ENCODE assay signal across 8 mouse cellular contexts in the genomic region with DNA sequence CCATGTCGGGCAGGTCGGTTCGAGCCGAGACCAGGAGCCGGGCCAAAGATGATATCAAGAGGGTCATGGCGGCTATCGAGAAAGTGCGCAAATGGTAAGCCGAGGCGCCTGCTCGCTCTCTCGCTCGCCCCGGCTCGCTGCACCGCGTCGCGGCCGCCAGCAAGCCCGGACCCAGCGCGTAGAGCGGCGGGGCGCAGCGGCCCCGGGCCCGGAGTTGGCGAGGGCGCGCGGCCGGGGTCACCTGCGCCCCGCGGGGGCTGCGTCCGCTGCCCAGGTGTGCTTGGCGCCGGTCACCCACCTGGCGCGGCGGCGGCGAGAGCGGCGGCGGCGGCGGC. TPM values are rescaled to one million over a fixed set of nuclear protein-coding genes. Genes with fewer than 3 reads are reported as not detected.
A peak's percentile ranks its signal among the peaks of the same experiment; 100 is the strongest.
DNase-seq lines count a peak whose midpoint lies in the region; ATAC-seq and TF ChIP-seq lines count a peak whose summit lies in the region.

No protein-coding gene starts in this region.

- peaks cover 4% of the 10 kb centered on the region; the same call in 1 of the 2 replicates for H3K79me2 ChIP-seq in macrophage (ENCODE audit: inconsistent target)

- DNase-seq in heart, postnatal 25 days (ENCODE audit: low spot score), result no peak
- no peak for DNase-seq in forebrain, postnatal 0 days
- no peak for DNase-seq in c-Kit-positive CD71-positive TER-119-positive erythroid progenitor cells, embryonic 14.5 days (ENCODE audit: low spot score)
- DNase-seq in left cerebral cortex, postnatal 36 days (ENCODE audit: low spot score in 2 of 2), result no peak
- DNase-seq in cerebellum, adult 18-20 months, result no peak

- intact Hi-C loops in heart, postnatal 25 days (cut with DNase I), result loop anchor here (2.0 kb wide), 1 partner anchor 20 kb away; no protein-coding TSS in a partner anchor
- intact Hi-C loops in left cerebral cortex, postnatal 36 days (cut with DNase I), result loop anchor here (2.0 kb wide), 1 partner anchor 88 kb away; no protein-coding TSS in a partner anchor

- TF ChIP-seq CTCF in ES-Bruce4 (IDR thresholded peaks at IDR 0.05; ENCODE audit: low read depth, low read length), result no peak
- no peak for TF ChIP-seq CTCF in forebrain, postnatal 0 days (IDR thresholded peaks at IDR 0.05; ENCODE audit: low read depth)

- peak overlapping the region; percentile 98 for H3K27ac ChIP-seq in heart, embryonic 11.5 days (ENCODE audit: low read depth, low read length)
- H3K27ac ChIP-seq in ES-Bruce4 (ENCODE audit: insufficient read depth, low read length) (peak overlapping the region; percentile 51), macrophage (no peak overlapping the region)
- peak overlapping the region; percentile 99 for H3K27ac ChIP-seq in forebrain, postnatal 0 days (ENCODE audit: low read depth, low read length)

- peak; percentile 11 for ATAC-seq in heart, embryonic 11.5 days (replicated peaks; ENCODE audit: insufficient number of reproducible peaks, low FRiP score, low TSS enrichment)
- peak; percentile 36 for ATAC-seq in forebrain, postnatal 0 days

- H3K4me3 ChIP-seq in heart, embryonic 11.5 days (ENCODE audit: low read depth, low read length), result peak overlapping the region; percentile 93
- peak overlapping the region; percentile 84 for H3K4me3 ChIP-seq in ES-Bruce4 (ENCODE audit: low read depth, low read length)
- H3K4me3 ChIP-seq in forebrain, postnatal 0 days (ENCODE audit: low read depth, low read length), result peak overlapping the region; percentile 97
- peak overlapping the region; percentile 32 for H3K4me3 ChIP-seq in macrophage (ENCODE audit: inconsistent target)

- TF ChIP-seq POLR2A in ES-Bruce4 (IDR thresholded peaks at IDR 0.05; ENCODE audit: insufficient read depth, low read length), result no peak

- no peaks in the 10 kb centered on the region for H3K27me3 ChIP-seq in heart, embryonic 11.5 days (ENCODE audit: control insufficient read depth, insufficient read depth, low read length)
- H3K27me3 ChIP-seq in ES-Bruce4 (ENCODE audit: control insufficient read depth, insufficient read depth, low read length, poor library complexity, severe bottlenecking), result no peaks in the 10 kb centered on the region
- H3K27me3 ChIP-seq in forebrain, postnatal 0 days (ENCODE audit: insufficient read depth, low read length), result no peaks in the 10 kb centered on the region

- peaks cover 24% of the 10 kb centered on the region for H3K4me1 ChIP-seq in heart, embryonic 11.5 days (ENCODE audit: control insufficient read depth, insufficient read depth, low read length)
- H3K4me1 ChIP-seq in ES-Bruce4 (ENCODE audit: control insufficient read depth, insufficient read depth, low read length), result peaks cover 3% of the 10 kb centered on the region
- peaks cover 20% of the 10 kb centered on the region for H3K4me1 ChIP-seq in forebrain, postnatal 0 days (ENCODE audit: insufficient read depth)

- H3K9me3 ChIP-seq in heart, embryonic 11.5 days (replicated peaks; ENCODE audit: control insufficient read depth, low read length), result no peaks in the 10 kb centered on the region
- H3K9me3 ChIP-seq in ES-Bruce4 (replicated peaks; ENCODE audit: control insufficient read depth, insufficient read depth, low read length, poor library complexity, severe bottlenecking), result no peaks in the 10 kb centered on the region
- no peaks in the 10 kb centered on the region for H3K9me3 ChIP-seq in forebrain, postnatal 0 days (ENCODE audit: low read length)

- no peak for TF ChIP-seq EP300 in ES-Bruce4 (IDR thresholded peaks at IDR 0.05; ENCODE audit: insufficient read depth, low read depth, low read length)

- under 1% methylated on average over 51 of the region's 51 CpGs for WGBS in heart, embryonic 11.5 days (ENCODE audit: insufficient replicate concordance)
- WGBS in forebrain, postnatal 0 days, result 7% methylated on average over 46 of the region's 51 CpGs
- WGBS in macrophage (ENCODE audit: missing documents), result 1% methylated on average over 42 of the region's 51 CpGs

- H3K9ac ChIP-seq in heart, embryonic 11.5 days (ENCODE audit: low read depth, low read length), result peak overlapping the region; percentile 88
- peak overlapping the region; percentile 79 for H3K9ac ChIP-seq in ES-Bruce4 (ENCODE audit: low read depth, poor library complexity, severe bottlenecking)
- peak overlapping the region; percentile 94 for H3K9ac ChIP-seq in forebrain, postnatal 0 days

- no peaks in the 10 kb centered on the region for H3K36me3 ChIP-seq in heart, embryonic 11.5 days (ENCODE audit: control insufficient read depth, insufficient read depth, low read length)
- H3K36me3 ChIP-seq in ES-Bruce4 (ENCODE audit: control insufficient read depth, insufficient read depth, low read length, poor library complexity, severe bottlenecking) (no peaks in the 10 kb centered on the region), macrophage (ENCODE audit: inconsistent target) (no peaks in the 10 kb centered on the region)
- 0 out of 2 replicates have a peak, but pooled peaks cover 4% of the 10 kb centered on the region for H3K36me3 ChIP-seq in forebrain, postnatal 0 days (ENCODE audit: insufficient read depth)

- peak overlapping the region; percentile 91 for H3K4me2 ChIP-seq in heart, embryonic 11.5 days
- H3K4me2 ChIP-seq in forebrain, postnatal 0 days (ENCODE audit: low read depth), result peak overlapping the region; percentile 67

RNA-seq across cellular contexts. Expression of gene Bcl7a, which starts 1.0 kb away (rescaled TPM):
- polyA plus RNA-seq in heart, embryonic 11.5 days (2014; fragmentation: Nextera tagmentation; extraction: Ambion mirVana), result 15.2 and 16.2 TPM in 2 replicates
- 1 to 10 TPM; 8.6 to 9.5 TPM for total RNA-seq in heart, postnatal 25 days (2021)
- polyA plus RNA-seq in ES-Bruce4 (2011; ENCODE audit: insufficient read depth, insufficient read length, low read depth, missing spikeins) (25.2 and 25.4 TPM in 2 replicates), macrophage (2018) (2.2 to 3.5 TPM (median 2.3 TPM) in 3 replicates)
- total RNA-seq in forebrain, postnatal 0 days (2014; rRNA removed), result 47.9 and 56.0 TPM in 2 replicates
- 37.2 and 38.3 TPM in 2 replicates for polyA plus RNA-seq in forebrain, postnatal 0 days (2015; fragmentation: Nextera tagmentation; extraction: Ambion mirVana)
- total RNA-seq in macrophage (2018; cell fraction: chromatin; rRNA removed), result 10 to 100 TPM in 3 of 26 experiments, 1 to 10 TPM in 22, under 1 TPM in 1; 0.88 to 16.4 (median 3.6) TPM
- total RNA-seq in macrophage (2018; cell fraction: cytosol; rRNA removed), result 1 to 10 TPM in 15 of 26 experiments, under 1 TPM in 11; 0.19 to 3.5 (median 1.1) TPM
- 10 to 100 TPM in 4 of 26 experiments, 1 to 10 TPM in 18, under 1 TPM in 4; 0.45 to 21.1 (median 3.1) TPM for total RNA-seq in macrophage (2018; cell fraction: nucleus; rRNA removed)
- 10 to 100 TPM; 69.0 to 71.7 TPM for total RNA-seq in left cerebral cortex, postnatal 36 days (2021)

RNA-seq across cellular contexts. Expression of gene Mlxip, which starts 50.0 kb away (rescaled TPM):
- 12.0 and 15.2 TPM in 2 replicates for polyA plus RNA-seq in heart, embryonic 11.5 days (2014; fragmentation: Nextera tagmentation; extraction: Ambion mirVana)
- total RNA-seq in heart, postnatal 25 days (2021), result 10 to 100 TPM; 23.0 to 25.7 TPM
- polyA plus RNA-seq in ES-Bruce4 (2011; ENCODE audit: insufficient read depth, insufficient read length, low read depth, missing spikeins) (22.5 and 23.0 TPM in 2 replicates), macrophage (2018) (14.4 to 26.9 TPM (median 18.7 TPM) in 3 replicates)
- 14.2 and 17.4 TPM in 2 replicates for total RNA-seq in forebrain, postnatal 0 days (2014; rRNA removed)
- polyA plus RNA-seq in forebrain, postnatal 0 days (2015; fragmentation: Nextera tagmentation; extraction: Ambion mirVana), result 8.4 and 13.3 TPM in 2 replicates
- total RNA-seq in macrophage (2018; cell fraction: chromatin; rRNA removed), result 100 to 1,000 TPM in 21 of 26 experiments, 10 to 100 TPM in 5; 71.3 to 175 (median 120) TPM
- 10 to 100 TPM; 18.5 to 34.3 (median 27.3) TPM for total RNA-seq in macrophage (2018; cell fraction: cytosol; rRNA removed)
- total RNA-seq in macrophage (2018; cell fraction: nucleus; rRNA removed), result 100 to 1,000 TPM in 6 of 26 experiments, 10 to 100 TPM in 20; 56.0 to 205 (median 84.2) TPM
- 10 to 100 TPM; 15.3 to 19.4 TPM for total RNA-seq in left cerebral cortex, postnatal 36 days (2021)

Comparison
In these comparisons a context has a peak if more than half of its experiments do, and no peak if none do; other contexts are left out.
1. H3K4me3 ChIP-seq: peak in every context shown above with its lines; median percentile 97 in forebrain, postnatal 0 days; 93 in heart, embryonic 11.5 days; 84 in ES-Bruce4; 32 in macrophage.